Mouse (Mus musculus): ENCODE data around the gene a.

DNA sequence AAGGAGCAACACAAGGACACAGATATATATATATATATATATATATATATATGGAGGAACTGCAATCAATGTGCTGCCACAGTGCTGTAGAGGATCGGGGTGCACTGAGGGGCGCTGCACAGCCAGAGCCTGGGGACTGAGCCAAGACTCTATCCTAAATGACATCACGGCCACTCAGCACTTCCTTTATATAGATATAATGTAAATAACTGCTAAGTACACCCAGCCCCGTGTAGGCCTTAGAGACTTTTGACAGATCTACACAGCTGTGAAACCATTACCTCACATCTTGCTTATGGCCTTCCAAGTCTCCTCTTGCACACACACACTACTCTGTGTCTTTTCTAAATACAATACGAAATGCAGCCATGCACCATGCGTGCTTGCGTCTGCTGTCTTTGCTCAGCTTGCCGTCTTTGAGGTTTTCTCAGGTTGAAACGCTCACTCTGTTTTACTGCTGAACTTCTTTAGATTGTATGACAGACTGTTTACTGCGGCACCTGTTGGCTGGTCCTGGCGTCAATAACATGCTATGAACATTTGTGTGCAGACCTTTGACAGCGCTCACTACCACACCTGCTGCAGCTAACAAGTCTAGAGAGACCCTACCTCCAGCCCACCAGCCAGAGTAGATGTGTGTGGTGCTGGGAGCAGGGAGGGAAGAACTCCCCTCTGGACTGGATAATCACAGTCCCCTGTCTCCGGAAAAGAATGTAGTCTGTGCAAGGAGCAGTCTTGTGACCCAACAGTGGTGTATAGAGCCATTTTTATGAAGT, 126.9 kb downstream of the a start:
- no peak for TF ChIP-seq CTCF (IDR thresholded peaks at IDR 0.05; ENCODE audit: control insufficient read depth, insufficient read depth, insufficient replicate concordance, low read depth, low read length)
- no peak for TF ChIP-seq POLR2A (IDR thresholded peaks at IDR 0.05; ENCODE audit: control insufficient read depth, low read depth, low read length)
